Mouse (Mus musculus) left cerebral cortex, postnatal 4 days (tissue): ENCODE results near the gene Gm1043. TPM values are rescaled to one million over a fixed set of nuclear protein-coding genes. Genes with fewer than 3 reads are reported as not detected.

Experiments used
- DNase-seq: peaks from one replicate; pipeline ENCODE4 v3.0.0-alpha.2; 2022
- intact Hi-C: fragments of 180-260 bp; cut with DNase I; formaldehyde crosslinking; loops from one replicate; pipeline ENCODE4 v1.15.1; 2025
- total RNA-seq, 2 experiments: library from RNA; stranded (reverse); gene quantifications; 2 replicates each; pipeline ENCODE4 v1.2.3; 2021

Gene Gm1043
- 10 to 100 TPM; 33.2 to 36.8 TPM for total RNA-seq

DNA sequence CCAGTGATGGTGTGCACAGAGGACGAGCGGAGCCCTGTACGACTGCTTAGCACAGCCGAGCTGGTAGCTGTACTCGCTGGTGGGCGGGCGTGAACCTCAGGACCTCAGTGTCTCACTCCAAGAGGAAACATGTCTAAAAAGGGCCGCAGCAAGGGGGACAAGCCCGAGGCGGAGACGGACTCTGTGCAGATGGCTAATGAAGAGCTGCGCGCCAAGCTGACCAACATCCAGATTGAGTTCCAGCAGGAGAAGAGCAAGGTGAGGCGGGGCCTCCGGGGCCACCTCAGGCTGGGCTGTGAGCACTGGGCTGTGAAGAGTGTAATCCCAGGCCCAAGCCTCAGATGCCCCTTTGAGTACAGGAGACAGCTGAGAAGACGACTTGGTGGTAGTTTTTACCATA is at the start of gene Gm1043:
TSS of gene Gm1043 (plus strand) at position 130 of the 400 bp plus-strand sequence.
- intact Hi-C loops: no loop called here
- no peak for DNase-seq

DNA sequence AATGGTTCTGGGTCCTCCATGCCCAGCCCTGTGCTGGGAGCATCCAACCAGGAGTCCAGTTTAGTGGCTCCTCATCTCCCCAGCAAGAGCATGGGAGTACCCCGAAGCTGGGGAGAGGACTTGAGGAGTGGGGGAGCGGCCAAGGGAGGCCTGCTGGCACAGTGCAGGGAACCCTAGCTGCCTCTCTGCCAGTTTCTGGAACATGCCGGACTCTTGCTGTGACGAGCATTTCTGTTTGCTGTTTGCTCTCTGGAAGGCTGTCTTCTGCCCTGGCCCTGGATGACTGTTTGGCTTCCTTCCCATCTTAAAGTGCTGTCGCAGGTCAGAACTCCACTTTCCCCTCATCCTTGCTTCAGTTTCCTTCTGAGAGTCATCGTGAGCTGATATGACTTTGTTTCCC is 49.3 kb upstream of the Gm1043 start:
- intact Hi-C loops: no loop called here
- DNase-seq: peak; percentile 32

GRCm38 (mm10) chr5:37036884-37037283 is 48.3 kb upstream of the Gm1043 start:
- intact Hi-C loops: no loop called here

DNA sequence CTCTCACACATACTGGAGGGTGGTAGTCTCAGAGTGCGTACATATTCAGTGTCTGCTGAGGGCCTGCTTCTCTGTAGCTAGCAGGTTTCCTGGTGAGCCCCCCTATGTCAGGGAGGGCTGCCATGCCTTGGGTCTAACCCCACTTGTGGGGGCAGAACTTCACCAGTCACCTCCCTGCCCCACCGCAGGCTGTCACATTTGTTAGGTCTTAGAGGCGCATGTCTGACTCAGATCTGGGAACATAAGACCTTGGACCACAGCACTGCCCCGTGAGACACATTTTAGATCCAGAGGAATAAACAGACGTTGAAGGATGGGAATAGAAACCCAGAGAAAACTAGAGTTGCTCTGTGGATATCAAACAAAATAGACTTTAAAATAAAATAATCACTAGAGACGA is 45.3 kb upstream of the Gm1043 start:
- intact Hi-C loops: no loop called here
- DNase-seq: no peak

More at GRCm38 (mm10) chr5:37036884-37037283, 48.3 kb upstream of the Gm1043 start:
- no peak for DNase-seq

- peak; percentile 15 for DNase-seq
- intact Hi-C loops: no loop called here
Measured at GRCm38 (mm10) chr5:37040711-37041110, 44.5 kb upstream of the Gm1043 start.

- intact Hi-C loops: no loop called here
Measured at GRCm38 (mm10) chr5:37041651-37042050, 43.5 kb upstream of the Gm1043 start.

GRCm38 (mm10) chr5:37042934-37043333 is 42.2 kb upstream of the Gm1043 start:
- intact Hi-C loops: no loop called here
- no peak for DNase-seq

More at GRCm38 (mm10) chr5:37041651-37042050, 43.5 kb upstream of the Gm1043 start:
- DNase-seq: no peak

- intact Hi-C loops: no loop called here
- no peak for DNase-seq
Measured at GRCm38 (mm10) chr5:37044793-37045192, 40.4 kb upstream of the Gm1043 start.

- intact Hi-C loops: no loop called here
- DNase-seq: no peak
Measured at GRCm38 (mm10) chr5:37045582-37045981, 39.6 kb upstream of the Gm1043 start.

DNA sequence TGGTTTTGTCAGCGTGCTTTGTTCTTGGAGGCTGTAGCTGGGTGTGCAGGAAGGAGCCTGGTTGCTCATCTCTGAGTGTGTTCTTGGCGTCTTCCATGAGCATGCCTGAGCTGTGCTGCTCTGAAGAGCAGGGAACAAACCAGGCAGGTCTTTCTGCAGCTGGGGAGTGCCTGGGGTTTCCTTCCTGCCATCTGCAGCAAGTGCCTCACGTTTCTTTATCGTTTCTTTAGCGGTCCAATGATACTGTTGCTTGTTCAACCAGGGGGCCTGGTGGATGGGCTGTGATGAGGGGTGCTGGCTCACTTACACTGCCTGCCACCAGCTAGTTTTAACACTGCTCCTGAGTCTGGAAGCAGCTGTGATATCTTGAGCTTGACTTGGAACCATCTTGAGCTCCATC is 38.4 kb upstream of the Gm1043 start:
- intact Hi-C loops: no loop called here
- DNase-seq: no peak

DNA sequence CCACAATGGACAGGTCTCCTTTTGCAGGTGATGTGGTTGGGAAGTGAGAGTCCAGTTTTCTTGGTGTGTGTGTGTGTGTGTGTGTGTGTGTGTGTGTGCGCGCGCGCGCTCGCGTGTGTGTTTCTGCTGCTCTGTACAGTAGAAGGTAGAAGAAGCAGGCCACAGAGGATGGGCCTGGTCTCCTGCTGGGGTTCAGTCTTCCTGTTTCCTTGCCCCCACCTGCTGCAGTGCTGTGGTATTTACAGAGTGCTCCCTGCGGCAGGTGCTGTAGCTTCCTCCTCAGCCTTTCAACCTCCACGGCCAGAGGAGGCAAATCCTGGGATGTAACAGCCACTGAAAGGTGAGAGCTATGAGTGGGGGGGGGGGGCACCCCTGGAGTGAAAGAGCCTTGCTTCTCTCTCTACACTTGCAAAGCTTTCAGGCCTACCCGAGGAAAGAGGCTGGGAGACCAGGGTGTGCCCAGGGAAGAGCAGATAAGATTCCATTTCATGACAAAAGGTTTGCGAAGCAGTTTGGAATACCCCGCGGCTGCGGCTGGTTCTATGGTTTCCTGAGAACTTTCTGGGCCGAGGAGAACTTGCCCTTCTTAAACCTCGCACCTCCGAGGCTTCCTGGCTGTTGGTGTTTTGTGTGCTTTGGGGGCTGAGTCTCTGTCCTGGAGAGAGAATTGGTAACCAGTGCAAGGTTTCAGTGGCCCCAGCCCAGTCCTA is 37.8 kb upstream of the Gm1043 start:
- intact Hi-C loops: no loop called here
- no peak for DNase-seq

- DNase-seq: no peak
- intact Hi-C loops: no loop called here
Measured at GRCm38 (mm10) chr5:37047992-37048391, 37.2 kb upstream of the Gm1043 start.

DNA sequence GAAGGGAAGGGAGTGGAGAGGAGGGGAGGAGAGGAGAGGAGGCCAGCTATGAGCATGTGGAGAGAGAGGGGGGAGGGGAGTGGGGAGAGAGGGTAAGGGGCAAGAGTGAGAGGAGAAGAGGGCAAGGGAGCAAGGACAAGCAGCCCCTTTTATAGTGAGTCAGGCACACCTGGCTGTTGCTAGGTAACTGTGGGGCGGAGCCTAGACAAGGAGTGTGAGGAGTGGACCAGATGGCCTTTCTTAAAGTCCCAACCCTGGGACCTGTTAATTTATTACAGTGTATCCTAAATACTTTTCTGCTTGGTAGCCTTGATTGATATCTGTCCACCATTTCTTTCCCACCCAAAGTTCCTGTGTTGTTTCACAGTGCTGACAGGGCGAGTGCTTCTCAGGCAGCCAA is 36.1 kb upstream of the Gm1043 start:
- intact Hi-C loops: no loop called here
- DNase-seq: no peak

GRCm38 (mm10) chr5:37050521-37051373 is 34.4 kb upstream of the Gm1043 start:
- no peak for DNase-seq
- intact Hi-C loops: no loop called here

- intact Hi-C loops: no loop called here
- DNase-seq: no peak
Measured at GRCm38 (mm10) chr5:37051374-37052100, 33.6 kb upstream of the Gm1043 start.

- peak; percentile 88 for DNase-seq
- intact Hi-C loops: no loop called here
Measured at GRCm38 (mm10) chr5:37052846-37053245, 32.3 kb upstream of the Gm1043 start.

- DNase-seq: no peak
- intact Hi-C loops: no loop called here
Measured at GRCm38 (mm10) chr5:37055789-37056188, 29.4 kb upstream of the Gm1043 start.

- intact Hi-C loops: no loop called here
- DNase-seq: no peak
Measured at GRCm38 (mm10) chr5:37056471-37056870, 28.7 kb upstream of the Gm1043 start.

GRCm38 (mm10) chr5:37061612-37062011 is 23.6 kb upstream of the Gm1043 start:
- DNase-seq: no peak
- intact Hi-C loops: no loop called here

DNA sequence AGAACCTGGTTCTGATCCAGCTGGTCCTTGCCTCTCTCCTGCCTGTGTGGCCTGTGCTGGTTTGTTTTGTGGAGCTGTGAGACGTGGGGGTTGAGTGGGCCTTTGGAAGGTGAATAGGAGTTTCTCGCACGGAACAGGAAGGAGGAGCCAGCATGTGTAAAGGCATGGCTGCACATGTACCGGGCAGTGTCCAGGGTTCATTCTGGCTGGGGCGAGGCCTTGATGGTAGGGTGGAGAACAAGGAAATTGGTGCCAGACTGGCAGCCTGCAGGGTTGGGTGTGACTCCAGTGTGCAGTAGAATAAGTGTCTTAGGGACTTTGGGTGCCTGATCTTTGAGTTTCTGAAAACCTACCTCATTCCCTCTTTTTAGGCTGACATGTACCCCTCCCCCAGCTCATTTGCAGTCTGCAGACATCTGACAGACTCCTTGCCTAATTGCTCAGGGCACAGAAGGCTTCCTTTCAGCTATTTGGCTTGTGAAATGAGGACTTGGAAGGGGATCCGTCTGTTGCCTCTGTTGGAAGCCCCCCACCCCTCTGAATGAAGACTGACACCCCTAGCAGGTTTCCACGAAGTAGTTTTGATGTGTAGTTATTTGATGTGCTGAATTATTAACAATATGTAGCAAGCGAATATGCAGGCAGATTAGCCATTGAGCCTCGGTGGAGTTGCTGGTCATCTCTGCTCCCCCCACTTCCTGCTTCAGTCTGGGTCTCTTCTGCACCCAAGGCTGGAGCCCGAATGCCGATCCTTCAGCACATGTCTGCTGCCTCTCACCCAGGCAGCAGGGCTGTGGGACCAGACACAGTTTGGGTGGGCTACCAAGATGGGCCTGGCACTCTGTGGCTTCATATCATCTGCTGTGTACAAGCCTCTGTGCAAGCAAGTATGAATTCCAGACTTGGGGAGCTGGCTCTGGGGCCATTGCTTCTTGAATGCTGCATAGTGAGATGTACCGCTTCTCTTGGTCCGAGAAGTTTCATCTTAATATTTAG is 20.4 kb upstream of the Gm1043 start:
- intact Hi-C loops: no loop called here
- DNase-seq: peak; percentile 56
